Mouse (Mus musculus): ENCODE measurements around the gene Foxo3. TPM values are rescaled to one million over a fixed set of nuclear protein-coding genes. Genes with fewer than 3 reads are reported as not detected.

The Foxo3 gene
- total and polyA plus RNA-seq, 3 experiments, result 9.2 to 18.2 (median 12.6) TPM

GRCm38 (mm10) chr10:42241775-42242174 is 34.8 kb downstream of the Foxo3 start:
- dilution Hi-C loops (cut with MboI; ENCODE audit: extremely low pct_ligation_motif_present, extremely low pct_unique_long_range_greater_than_20kb, low sequenced_read_pairs), result no loop called here
- Histone ChIP-seq H3K79me2 (replicated peaks; ENCODE audit: control insufficient read depth, extremely low read depth, insufficient read depth, poor library complexity, severe bottlenecking) (peaks cover 5% of the 10 kb centered on the region; the same call in 1 of the 2 replicates), H3K9me3 (replicated peaks; ENCODE audit: low read length) (no peaks in the 10 kb centered on the region), H3K36me3 (replicated peaks in 1 of 2; ENCODE audit: control insufficient read depth in 1 of 2, insufficient read depth in 1 of 2, low read length in 1 of 2) (peaks cover 6 to 52% of the 10 kb centered on the region in 2 experiments), H3K4me2 (ENCODE audit: insufficient read depth, low read depth, poor library complexity, severe bottlenecking) (no peak overlapping the region), H3K4me3 (replicated peaks in 1 of 3; ENCODE audit: low read depth in 2 of 3, low read length in 2 of 3, poor library complexity in 1 of 3) (no peak overlapping the region), H3K4me1 (ENCODE audit: control insufficient read depth in 1 of 2, insufficient read depth in 2 of 2) (peaks cover 0 to 13% of the 10 kb centered on the region in 2 experiments; a peak in 3 of 4 replicates), H3K27ac (ENCODE audit: insufficient read depth, low read depth) (no peak overlapping the region), H3K27me3 (replicated peaks) (no peaks in the 10 kb centered on the region), H3K9ac (ENCODE audit: insufficient read depth, low read depth) (no peak overlapping the region)
- in situ Hi-C loops (cut with MboI; ENCODE audit: low pct_ligation_motif_present, low pct_unique_long_range_greater_than_20kb, low sequenced_read_pairs), result no loop called here
- no peak for DNase-seq (ENCODE audit: extremely low read depth)
- TF ChIP-seq CTCF (conservative IDR thresholded peaks at IDR 0.05 in 1 of 2, IDR thresholded peaks at IDR 0.05 in 1 of 2; ENCODE audit: low read depth in 2 of 2, low read length in 2 of 2), result no peak
- TF ChIP-seq MYC (IDR thresholded peaks at IDR 0.05; ENCODE audit: low read depth, low read length), result no peak
- TF ChIP-seq MAFK (IDR thresholded peaks at IDR 0.05; ENCODE audit: insufficient replicate concordance, low read length), result no peak
- TF ChIP-seq MXI1 (IDR thresholded peaks at IDR 0.05; ENCODE audit: low read depth, low read length), result no peak

- H3K4me1 ChIP-seq (ENCODE audit: control insufficient read depth in 1 of 2, insufficient read depth in 2 of 2), result no peaks in the 10 kb centered on the region
Observed at GRCm38 (mm10) chr10:42239810-42240111, 36.8 kb downstream of the Foxo3 start.

GRCm38 (mm10) chr10:42238923-42239809 is 37.4 kb downstream of the Foxo3 start:
- no peak for DNase-seq (ENCODE audit: extremely low read depth)
- dilution Hi-C loops (cut with MboI; ENCODE audit: extremely low pct_ligation_motif_present, extremely low pct_unique_long_range_greater_than_20kb, low sequenced_read_pairs) (no loop called here), in situ Hi-C loops (cut with MboI; ENCODE audit: low pct_ligation_motif_present, low pct_unique_long_range_greater_than_20kb, low sequenced_read_pairs) (no loop called here)
- Histone ChIP-seq H3K4me3 (replicated peaks in 1 of 3; ENCODE audit: low read depth in 2 of 3, low read length in 2 of 3, poor library complexity in 1 of 3) (no peak overlapping the region), H3K79me2 (replicated peaks; ENCODE audit: control insufficient read depth, extremely low read depth, insufficient read depth, poor library complexity, severe bottlenecking) (peaks cover 9% of the 10 kb centered on the region), H3K36me3 (replicated peaks in 1 of 2; ENCODE audit: control insufficient read depth in 1 of 2, insufficient read depth in 1 of 2, low read length in 1 of 2) (peaks cover 6 to 50% of the 10 kb centered on the region in 2 experiments), H3K9ac (ENCODE audit: insufficient read depth, low read depth) (no peak overlapping the region), H3K9me3 (replicated peaks; ENCODE audit: low read length) (no peaks in the 10 kb centered on the region), H3K27ac (ENCODE audit: insufficient read depth, low read depth) (no peak overlapping the region), H3K4me1 (ENCODE audit: control insufficient read depth in 1 of 2, insufficient read depth in 2 of 2) (no peaks in the 10 kb centered on the region), H3K4me2 (ENCODE audit: insufficient read depth, low read depth, poor library complexity, severe bottlenecking) (no peak overlapping the region), H3K27me3 (replicated peaks) (no peaks in the 10 kb centered on the region)
- TF ChIP-seq MYC (IDR thresholded peaks at IDR 0.05; ENCODE audit: low read depth, low read length), result no peak
- TF ChIP-seq ZMIZ1 (IDR thresholded peaks at IDR 0.05; ENCODE audit: low read depth, low read length), result no peak
- TF ChIP-seq GABPA (IDR thresholded peaks at IDR 0.05; ENCODE audit: insufficient replicate concordance, low read depth, low read length), result no peak
- no peak for TF ChIP-seq NELFE (IDR thresholded peaks at IDR 0.05; ENCODE audit: low read depth, low read length)
- TF ChIP-seq SMC3 (IDR thresholded peaks at IDR 0.05; ENCODE audit: low read depth, low read length), result no peak
- TF ChIP-seq PAX5 (IDR thresholded peaks at IDR 0.05; ENCODE audit: low read length), result no peak
- no peak for TF ChIP-seq MXI1 (IDR thresholded peaks at IDR 0.05; ENCODE audit: low read depth, low read length)
- TF ChIP-seq MAFK (IDR thresholded peaks at IDR 0.05; ENCODE audit: insufficient replicate concordance, low read length), result no peak
- no peak for TF ChIP-seq CHD2 (IDR thresholded peaks at IDR 0.05; ENCODE audit: low read length)
- no peak for TF ChIP-seq TCF12 (IDR thresholded peaks at IDR 0.05; ENCODE audit: low read depth, low read length)
- TF ChIP-seq NRF1 (IDR thresholded peaks at IDR 0.05; ENCODE audit: low read depth, low read length), result no peak
- no peak for TF ChIP-seq HCFC1 (IDR thresholded peaks at IDR 0.05; ENCODE audit: low read depth, low read length)
- no peak for TF ChIP-seq RCOR1 (conservative IDR thresholded peaks at IDR 0.05; ENCODE audit: low read depth, low read length)
- TF ChIP-seq USF1 (IDR thresholded peaks at IDR 0.05; ENCODE audit: low read depth, low read length), result no peak
- TF ChIP-seq JUN (IDR thresholded peaks at IDR 0.05; ENCODE audit: insufficient read depth, low read depth, low read length), result no peak

More at GRCm38 (mm10) chr10:42239810-42240111, 36.8 kb downstream of the Foxo3 start:
- no peaks in the 10 kb centered on the region for H3K27me3 ChIP-seq (replicated peaks)
- no peak overlapping the region for H3K9ac ChIP-seq (ENCODE audit: insufficient read depth, low read depth)
- in situ Hi-C loops (cut with MboI; ENCODE audit: low pct_ligation_motif_present, low pct_unique_long_range_greater_than_20kb, low sequenced_read_pairs) (no loop called here), dilution Hi-C loops (cut with MboI; ENCODE audit: extremely low pct_ligation_motif_present, extremely low pct_unique_long_range_greater_than_20kb, low sequenced_read_pairs) (no loop called here)
- no peak for DNase-seq (ENCODE audit: extremely low read depth)
- no peak overlapping the region for H3K4me2 ChIP-seq (ENCODE audit: insufficient read depth, low read depth, poor library complexity, severe bottlenecking)
- no peaks in the 10 kb centered on the region for H3K9me3 ChIP-seq (replicated peaks; ENCODE audit: low read length)
- H3K4me3 ChIP-seq (replicated peaks in 1 of 3; ENCODE audit: low read depth in 2 of 3, low read length in 2 of 3, poor library complexity in 1 of 3), result no peak overlapping the region
- no peak overlapping the region for H3K27ac ChIP-seq (ENCODE audit: insufficient read depth, low read depth)
- H3K79me2 ChIP-seq (replicated peaks; ENCODE audit: control insufficient read depth, extremely low read depth, insufficient read depth, poor library complexity, severe bottlenecking), result peaks cover 9% of the 10 kb centered on the region
- H3K36me3 ChIP-seq (replicated peaks in 1 of 2; ENCODE audit: control insufficient read depth in 1 of 2, insufficient read depth in 1 of 2, low read length in 1 of 2), result peaks cover 6 to 51% of the 10 kb centered on the region in 2 experiments
- TF ChIP-seq MEF2A (IDR thresholded peaks at IDR 0.05; ENCODE audit: borderline replicate concordance, low read depth, low read length) (no peak), GABPA (IDR thresholded peaks at IDR 0.05; ENCODE audit: insufficient replicate concordance, low read depth, low read length) (no peak), PAX5 (IDR thresholded peaks at IDR 0.05; ENCODE audit: low read length) (no peak), UBTF (IDR thresholded peaks at IDR 0.05; ENCODE audit: low read depth, low read length) (no peak), ZKSCAN1 (IDR thresholded peaks at IDR 0.05; ENCODE audit: borderline replicate concordance, low read depth, low read length) (no peak), MYC (IDR thresholded peaks at IDR 0.05; ENCODE audit: low read depth, low read length) (no peak)
